Mouse (Mus musculus): ENCODE data around the gene Pex19.

DNA sequence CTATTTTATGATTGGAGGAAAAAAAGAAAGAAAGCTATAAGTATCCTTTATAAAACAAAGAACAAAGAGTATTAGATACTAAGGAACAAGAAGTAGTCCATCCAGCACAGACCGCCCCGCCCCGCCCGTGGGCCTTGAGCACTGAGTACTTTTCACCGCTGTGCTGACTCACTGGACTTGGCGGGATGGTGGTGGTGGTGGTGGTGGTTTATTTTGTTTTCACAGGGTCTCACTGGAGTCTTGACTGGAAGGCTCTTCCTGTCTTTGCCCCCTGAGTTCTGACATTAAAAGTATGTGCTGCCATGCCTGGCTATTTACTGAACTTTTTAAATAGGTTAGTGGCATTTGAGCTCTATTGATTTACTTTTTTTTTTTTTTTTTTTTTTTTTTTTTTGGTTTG, 56.5 kb downstream of the Pex19 start:
- TF ChIP-seq TAL1 (IDR thresholded peaks at IDR 0.05; ENCODE audit: low read length) (no peak), GATA1 (IDR thresholded peaks at IDR 0.05; ENCODE audit: low read length) (no peak)

All from erythroblast, embryonic 14.5 days (primary cell).